Comparison of ENCODE assay signal across 16 mouse cellular contexts in genomic region chr9:65661029-65661428, GRCm38 (mm10). TPM values are rescaled to one million over a fixed set of nuclear protein-coding genes. Genes with fewer than 3 reads are reported as not detected.
A peak's percentile ranks its signal among the peaks of the same experiment; 100 is the strongest.
DNase-seq lines count a peak whose midpoint lies in the region; ATAC-seq and TF ChIP-seq lines count a peak whose summit lies in the region.
"Had no signal": no experiment of that assay in that cellular context is flagged by ENCODE, and none has a peak within 500 bp of the region (broad histone marks: within the 10 kb centered on the region; RNA-seq: fewer than 3 reads in every experiment).

No protein-coding gene starts in this region.

- WGBS in kidney, adult 2 months = 36% methylated on average over 5 of the region's 5 CpGs
- WGBS in kidney, embryonic 16.5 days = 52% methylated on average over 5 of the region's 5 CpGs

- H3K27ac ChIP-seq in kidney, adult 2 months (ENCODE audit: insufficient read depth, low read depth, low read length) = no peak overlapping the region
- H3K27ac ChIP-seq in kidney, embryonic 16.5 days (ENCODE audit: low read length) = no peak overlapping the region
- H3K27ac ChIP-seq: forebrain, embryonic 13.5 days; limb, embryonic 15.5 days; neural tube, embryonic 12.5 days had no signal

- H3K36me3 ChIP-seq in kidney, adult 2 months (ENCODE audit: control insufficient read depth, insufficient read depth, low read length) = no peaks in the 10 kb centered on the region
- H3K36me3 ChIP-seq in kidney, embryonic 16.5 days (ENCODE audit: insufficient read depth, low read length) = no peaks in the 10 kb centered on the region
- H3K36me3 ChIP-seq: limb, embryonic 15.5 days; neural tube, embryonic 12.5 days had no signal

- H3K27me3 ChIP-seq in kidney, adult 2 months (replicated peaks; ENCODE audit: control insufficient read depth, insufficient read depth, low read length) = no peaks in the 10 kb centered on the region
- no peaks in the 10 kb centered on the region for H3K27me3 ChIP-seq in kidney, embryonic 16.5 days (ENCODE audit: insufficient read depth, low read length)
- H3K27me3 ChIP-seq: forebrain, embryonic 13.5 days; limb, embryonic 15.5 days; neural tube, embryonic 12.5 days had no signal

- DNase-seq in embryo, embryonic 10 days (ENCODE audit: low spot score) = peak; percentile 25
- DNase-seq in embryo, embryonic 10.5 days (ENCODE audit: low spot score) = no peak
- peak; percentile 71 for DNase-seq in kidney, adult 2 months
- DNase-seq in 3134 (ENCODE audit: extremely low read depth, insufficient read length, low spot score) = peak; percentile 21
- DNase-seq in kidney, adult 9 months = peak; percentile 80
- DNase-seq in urinary bladder, postnatal 25 days (ENCODE audit: low spot score) = no peak
- DNase-seq in thymus, postnatal 36 days = no peak
- DNase-seq: B cell, adult 2 months; cerebellum, adult 18-20 months; gastrocnemius, postnatal 10 days; right cerebral cortex, adult 18-20 months had no signal

- no peak overlapping the region for H3K4me3 ChIP-seq in kidney, adult 2 months (ENCODE audit: insufficient read depth, low read depth, low read length)
- H3K4me3 ChIP-seq in kidney, embryonic 16.5 days (ENCODE audit: low read length) = no peak overlapping the region
- H3K4me3 ChIP-seq: forebrain, embryonic 13.5 days; limb, embryonic 15.5 days; neural tube, embryonic 12.5 days had no signal

- TF ChIP-seq POLR2A in kidney, adult 2 months (IDR thresholded peaks at IDR 0.05; ENCODE audit: low read depth, low read length) = no peak

- no peak overlapping the region for H3K4me2 ChIP-seq in kidney, embryonic 16.5 days (replicated peaks; ENCODE audit: low read depth, low read length)
- H3K4me2 ChIP-seq: forebrain, embryonic 13.5 days; limb, embryonic 15.5 days; midbrain, embryonic 11.5 days; neural tube, embryonic 12.5 days had no signal

- no peak for ATAC-seq in kidney, embryonic 16.5 days (ENCODE audit: low FRiP score, low TSS enrichment)
- ATAC-seq: forebrain, embryonic 13.5 days had no signal

- H3K4me1 ChIP-seq in kidney, adult 2 months (ENCODE audit: control insufficient read depth, insufficient read depth, low read length) = peaks cover 3% of the 10 kb centered on the region; the same call in 1 of the 2 replicates
- H3K4me1 ChIP-seq in kidney, embryonic 16.5 days (ENCODE audit: insufficient read depth, low read length) = no peaks in the 10 kb centered on the region
- H3K4me1 ChIP-seq: forebrain, embryonic 13.5 days; neural tube, embryonic 12.5 days had no signal

- H3K9me3 ChIP-seq in kidney, embryonic 16.5 days (ENCODE audit: low read length) = no peaks in the 10 kb centered on the region
- H3K9me3 ChIP-seq: forebrain, embryonic 13.5 days; limb, embryonic 15.5 days; neural tube, embryonic 12.5 days had no signal

- H3K9ac ChIP-seq in kidney, embryonic 16.5 days (replicated peaks; ENCODE audit: low read length) = no peak overlapping the region
- H3K9ac ChIP-seq: forebrain, embryonic 13.5 days; limb, embryonic 15.5 days; neural tube, embryonic 12.5 days had no signal

- peak; percentile 66 for TF ChIP-seq CTCF in kidney, adult 2 months (conservative IDR thresholded peaks at IDR 0.05; ENCODE audit: insufficient read depth, insufficient read length, low read depth, low read length)

RNA-seq across cellular contexts. Expression of gene Oaz2, which starts 6.8 kb away (rescaled TPM):
- 139 and 147 TPM in 2 replicates for polyA plus RNA-seq in kidney, adult 2 months (2012; rRNA removed)
- 317 and 362 TPM in 2 replicates for polyA plus RNA-seq in kidney, embryonic 16.5 days (2015; fragmentation: Nextera tagmentation; extraction: Ambion mirVana)

RNA-seq across cellular contexts. Expression of gene Rbpms2, which starts 31.6 kb away (rescaled TPM):
- 257 and 303 TPM in 2 replicates for polyA plus RNA-seq in kidney, adult 2 months (2012; rRNA removed)
- 34.4 and 36.3 TPM in 2 replicates for polyA plus RNA-seq in kidney, embryonic 16.5 days (2015; fragmentation: Nextera tagmentation; extraction: Ambion mirVana)

Comparison
In these comparisons a context has a peak if more than half of its experiments do, and no peak if none do; other contexts are left out.
1. DNase-seq: peak in embryo, embryonic 10 days (single experiment), kidney, adult 2 months (single experiment), 3134 (single experiment) and kidney, adult 9 months (single experiment); none in embryo, embryonic 10.5 days (single experiment), urinary bladder, postnatal 25 days (single experiment) and thymus, postnatal 36 days (0 of 2).